15 mouse cellular contexts compared by ENCODE assay signal in the genomic region with DNA sequence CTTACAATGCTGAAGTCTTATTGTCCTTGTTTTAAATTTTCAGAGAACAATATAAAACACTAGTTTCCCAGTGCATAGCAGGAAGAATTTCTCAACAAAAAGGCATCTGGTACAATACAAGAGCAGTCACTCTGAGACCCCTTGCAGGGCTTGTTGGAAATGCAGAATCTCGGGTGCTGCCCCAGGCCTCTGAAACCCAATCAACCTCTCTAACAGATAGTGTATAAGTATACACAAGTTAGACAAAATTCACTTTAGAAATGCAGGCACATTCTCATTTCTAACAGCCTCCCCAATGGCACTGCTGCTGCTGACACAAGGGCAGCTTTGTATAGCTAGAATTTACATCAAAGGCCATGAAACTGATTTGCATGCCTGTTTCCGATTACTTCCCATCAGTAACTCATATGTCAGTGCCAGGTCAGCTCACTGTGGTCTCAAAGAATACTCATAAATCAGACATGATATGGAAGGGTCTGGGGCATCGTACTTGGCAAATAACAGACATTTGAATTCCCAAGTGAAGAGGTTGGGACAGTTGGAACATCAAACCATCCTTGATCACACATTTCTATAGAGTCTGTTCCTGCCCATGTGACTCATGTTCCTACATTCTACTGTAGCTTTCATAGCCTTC.
"Had no signal": no experiment of that assay in that cellular context is flagged by ENCODE, and none has a peak within 500 bp of the region (broad histone marks: within the 10 kb centered on the region; RNA-seq: fewer than 3 reads in every experiment).

No protein-coding gene starts in this region.

- H3K9me3 ChIP-seq: liver, embryonic 13.5 days; midbrain, embryonic 12.5 days; midbrain, embryonic 15.5 days; neural tube, embryonic 13.5 days had no signal

- H3K4me3 ChIP-seq: left cerebral cortex, adult 2 months; liver, embryonic 13.5 days; midbrain, embryonic 12.5 days; midbrain, embryonic 15.5 days; myocyte; neural tube, embryonic 13.5 days had no signal

- H3K4me2 ChIP-seq: liver, embryonic 13.5 days; midbrain, embryonic 12.5 days; midbrain, embryonic 15.5 days; neural tube, embryonic 13.5 days had no signal

- DNase-seq: kidney, adult 2 months; kidney, postnatal 10 days; kidney, postnatal 36 days; layer of hippocampus, postnatal 36 days; liver, embryonic 13.5 days; lung, adult 2 months; lung, postnatal 14 days; lung, postnatal 4 days; thymus, adult 18-20 months; thymus, postnatal 36 days had no signal

- H3K27ac ChIP-seq: left cerebral cortex, adult 2 months; liver, embryonic 13.5 days; midbrain, embryonic 12.5 days; midbrain, embryonic 15.5 days; neural tube, embryonic 13.5 days had no signal

- H3K4me1 ChIP-seq: liver, embryonic 13.5 days; midbrain, embryonic 12.5 days; midbrain, embryonic 15.5 days; neural tube, embryonic 13.5 days had no signal

- H3K27me3 ChIP-seq: liver, embryonic 13.5 days; midbrain, embryonic 12.5 days; midbrain, embryonic 15.5 days; neural tube, embryonic 13.5 days had no signal

- H3K9ac ChIP-seq: liver, embryonic 13.5 days; midbrain, embryonic 12.5 days; midbrain, embryonic 15.5 days; neural tube, embryonic 13.5 days had no signal

- H3K36me3 ChIP-seq: liver, embryonic 13.5 days; midbrain, embryonic 12.5 days; midbrain, embryonic 15.5 days; neural tube, embryonic 13.5 days had no signal

- ATAC-seq: midbrain, embryonic 15.5 days had no signal
